Mouse (Mus musculus): Measurements from ENCODE around the gene Zg16.
A peak's percentile ranks its signal among the peaks of the same experiment; 100 is the strongest.
"Not testable (repeated sequence)": the region's sequence is repeated elsewhere in the genome, so short reads cannot be mapped to it uniquely, and the experiment has no call there.

Zg16 gene

DNA sequence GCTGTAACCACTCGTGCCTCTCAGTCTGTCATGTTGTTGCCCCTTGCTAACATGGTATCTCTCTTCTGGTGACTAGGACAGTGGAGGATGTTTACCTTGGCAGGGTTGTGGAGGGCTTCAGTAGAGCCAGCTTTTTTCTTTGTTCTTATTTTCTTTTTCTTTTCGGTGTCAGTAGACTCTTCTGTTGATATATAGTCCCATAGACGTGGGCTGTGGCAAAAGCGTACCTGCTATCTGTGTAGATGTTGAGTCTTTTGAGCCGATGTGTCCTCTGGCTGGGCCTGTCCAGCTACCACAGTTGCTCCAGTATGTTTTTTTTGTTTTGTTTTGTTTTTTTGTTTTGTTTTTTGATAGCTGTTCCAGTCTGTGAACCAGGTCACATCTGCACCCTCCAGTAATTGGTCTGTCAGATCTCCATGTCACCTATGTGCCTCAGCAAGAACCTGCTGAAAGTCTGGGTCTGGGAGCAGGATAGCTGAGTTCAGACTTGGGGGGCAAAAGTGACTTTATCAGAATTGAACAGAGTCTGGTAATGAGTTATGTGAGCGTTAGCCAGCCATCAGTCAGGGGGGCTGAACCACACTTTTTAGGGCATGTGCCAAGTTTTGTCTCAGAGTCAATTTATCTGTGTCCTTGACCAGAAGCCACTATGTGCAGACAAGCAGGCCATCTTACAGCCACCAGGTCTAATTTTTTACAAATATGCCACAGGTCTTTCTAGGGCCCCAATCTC is at the start of gene Zg16:
Gene Zg16, minus strand, starts transcription at position 51 of the 733 bp plus-strand sequence.
- not testable (repeated sequence) for DNase-seq (ENCODE audit: low read depth, low spot score)

GRCm38 (mm10) chr7:127136181-127137071 is 49.3 kb upstream of the Zg16 start:
- DNase-seq (ENCODE audit: low read depth, low spot score): no peak

- DNase-seq (ENCODE audit: low read depth, low spot score): no peak
Measured at GRCm38 (mm10) chr7:127134821-127135447, 47.8 kb upstream of the Zg16 start.

GRCm38 (mm10) chr7:127133125-127133524 is 46.0 kb upstream of the Zg16 start:
- DNase-seq (ENCODE audit: low read depth, low spot score): no peak

GRCm38 (mm10) chr7:127129638-127130037 is 42.5 kb upstream of the Zg16 start:
- no peak for DNase-seq (ENCODE audit: low read depth, low spot score)

DNA sequence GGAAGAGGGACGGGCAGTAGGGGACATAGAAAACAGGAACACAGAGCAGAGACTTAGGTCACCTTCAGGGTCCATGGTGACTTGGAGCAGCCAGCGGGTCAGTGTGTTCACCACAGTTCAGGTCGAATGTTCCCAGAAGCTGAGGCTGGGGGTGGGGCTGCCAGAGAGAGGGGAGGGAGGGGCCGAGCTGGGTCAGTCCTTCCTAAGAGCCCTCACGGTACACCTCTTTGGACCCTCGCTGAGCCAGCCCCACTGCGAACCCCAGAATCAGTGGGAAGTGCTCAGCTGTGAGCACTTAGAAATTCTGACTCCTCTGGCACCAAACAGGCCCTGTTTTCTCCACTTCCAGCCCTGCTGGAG is 34.8 kb upstream of the Zg16 start, which contains the start of gene Qprt:
Gene Qprt, minus strand, starts transcription at position 316 of the 360 bp plus-strand sequence.
- DNase-seq (ENCODE audit: low read depth, low spot score): no peak

DNA sequence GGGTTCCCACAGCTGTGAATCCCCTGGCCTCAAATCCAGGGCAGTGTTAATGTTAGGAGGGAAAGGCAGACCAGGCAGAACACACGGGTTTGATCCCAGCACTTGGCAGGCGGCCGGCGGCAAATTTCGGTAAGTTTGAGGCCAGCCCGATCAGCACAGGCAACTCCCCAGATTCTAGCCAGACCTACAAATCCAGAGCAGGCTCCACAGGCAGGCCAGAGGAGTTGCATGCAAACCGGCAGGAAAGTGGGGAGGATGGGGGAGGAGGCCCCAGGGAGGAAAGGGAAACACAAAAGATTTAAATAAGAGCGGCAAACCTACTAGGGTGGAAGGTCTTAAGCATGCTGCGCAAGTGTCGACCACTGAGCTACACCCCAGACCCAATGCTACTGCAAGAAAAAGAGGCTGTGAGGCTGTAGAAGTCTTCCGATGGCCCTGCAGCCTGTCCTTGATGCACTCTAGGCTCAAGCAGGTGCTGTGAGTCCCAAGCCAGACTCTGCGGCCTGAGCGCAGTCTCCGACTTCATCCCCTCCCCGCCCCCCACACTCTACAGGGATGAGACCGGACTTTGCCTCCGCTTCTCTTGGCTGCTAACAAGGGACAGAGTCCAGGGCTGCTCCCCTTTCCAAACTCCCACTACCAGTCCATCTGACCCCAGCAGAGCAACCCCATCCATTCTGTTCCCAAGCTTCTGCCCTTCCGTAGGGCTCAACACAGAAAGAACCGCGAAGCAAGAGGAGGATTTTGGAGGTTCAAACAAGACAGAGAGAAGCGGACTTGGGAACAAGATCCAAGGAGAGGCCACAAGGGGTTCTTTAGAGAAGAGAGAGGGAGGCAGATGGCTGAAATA is 34.2 kb upstream of the Zg16 start:
- no peak for DNase-seq (ENCODE audit: low read depth, low spot score)

DNA sequence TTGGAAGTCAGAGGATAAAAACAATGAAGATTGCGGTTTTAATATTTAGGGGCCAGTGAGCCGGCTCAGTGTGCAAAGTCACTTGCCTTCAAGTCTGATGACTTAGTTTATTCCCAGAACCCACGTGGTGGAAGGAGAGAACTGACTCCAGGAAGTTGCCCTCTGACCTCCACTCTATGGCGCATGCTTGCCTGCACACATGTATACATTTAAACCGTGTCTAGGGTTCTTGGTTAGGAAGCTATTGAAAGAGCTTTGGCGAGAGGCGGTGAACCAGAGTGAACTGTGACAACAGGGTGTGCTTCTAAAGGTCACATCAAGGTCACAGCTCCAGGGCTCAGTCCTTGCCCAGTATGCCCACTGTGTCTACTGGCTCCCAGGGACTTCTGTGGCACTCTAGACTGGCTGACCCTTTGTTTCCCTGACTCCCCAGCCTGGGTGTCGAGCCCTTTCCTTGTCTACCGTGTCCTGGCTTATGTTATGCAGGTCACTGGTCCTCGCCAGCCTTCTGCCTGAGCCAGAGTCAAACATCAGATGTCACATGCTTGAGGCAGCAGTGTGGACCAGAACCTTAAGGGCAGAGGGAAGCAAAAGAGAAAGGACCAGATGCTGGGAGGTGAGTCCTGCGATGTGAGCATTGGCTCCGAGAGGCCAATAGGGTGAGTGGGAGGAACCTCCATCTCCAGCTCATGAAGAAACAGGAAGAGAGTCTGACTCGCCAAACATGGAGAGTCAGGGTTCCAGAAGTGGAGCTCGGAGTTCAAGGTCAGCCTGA is 31.7 kb upstream of the Zg16 start:
- DNase-seq (ENCODE audit: low read depth, low spot score): no peak

DNA sequence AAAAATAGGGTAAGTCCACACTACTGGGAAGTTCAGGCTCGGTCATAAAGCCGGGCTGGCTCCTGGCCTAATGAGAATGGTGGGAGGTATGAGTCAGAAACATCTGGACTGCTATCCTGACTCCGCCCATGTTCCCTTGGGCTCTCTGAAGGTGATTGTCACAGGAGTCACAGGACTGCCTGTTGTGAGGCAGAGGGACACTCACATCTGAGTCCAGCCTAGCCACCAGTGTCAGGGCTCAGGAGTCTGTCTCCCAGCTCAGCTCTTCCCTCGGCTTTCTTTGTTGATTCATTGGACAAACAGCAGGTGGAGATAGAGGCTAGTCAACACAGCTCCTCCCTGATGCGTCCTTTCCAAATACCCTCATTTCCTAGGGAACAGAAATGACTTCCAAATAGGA is 30.8 kb upstream of the Zg16 start:
- no peak for DNase-seq (ENCODE audit: low read depth, low spot score)

- no peak for DNase-seq (ENCODE audit: low read depth, low spot score)
Measured at GRCm38 (mm10) chr7:127116331-127116935, 29.3 kb upstream of the Zg16 start.

DNA sequence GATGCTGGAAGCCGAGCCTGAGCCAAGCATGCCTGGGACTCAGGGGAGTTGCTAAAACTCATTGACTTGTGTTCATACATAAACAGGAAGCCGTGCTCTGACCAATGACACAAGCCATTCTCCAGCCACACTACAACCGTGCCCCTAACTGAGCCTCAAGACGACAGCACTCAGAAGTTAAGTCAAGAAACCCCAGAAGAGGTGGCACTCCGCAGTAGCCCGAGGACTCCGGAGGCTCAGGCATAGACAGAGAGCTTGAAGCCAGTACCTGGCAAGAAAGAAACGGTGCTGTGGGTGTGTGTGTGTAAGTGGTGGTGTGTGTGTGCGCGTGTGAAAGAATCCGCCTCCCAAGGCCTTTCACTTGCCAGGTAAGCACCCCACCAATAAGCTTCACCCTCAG is 27.8 kb upstream of the Zg16 start:
- no peak for DNase-seq (ENCODE audit: low read depth, low spot score)

DNA sequence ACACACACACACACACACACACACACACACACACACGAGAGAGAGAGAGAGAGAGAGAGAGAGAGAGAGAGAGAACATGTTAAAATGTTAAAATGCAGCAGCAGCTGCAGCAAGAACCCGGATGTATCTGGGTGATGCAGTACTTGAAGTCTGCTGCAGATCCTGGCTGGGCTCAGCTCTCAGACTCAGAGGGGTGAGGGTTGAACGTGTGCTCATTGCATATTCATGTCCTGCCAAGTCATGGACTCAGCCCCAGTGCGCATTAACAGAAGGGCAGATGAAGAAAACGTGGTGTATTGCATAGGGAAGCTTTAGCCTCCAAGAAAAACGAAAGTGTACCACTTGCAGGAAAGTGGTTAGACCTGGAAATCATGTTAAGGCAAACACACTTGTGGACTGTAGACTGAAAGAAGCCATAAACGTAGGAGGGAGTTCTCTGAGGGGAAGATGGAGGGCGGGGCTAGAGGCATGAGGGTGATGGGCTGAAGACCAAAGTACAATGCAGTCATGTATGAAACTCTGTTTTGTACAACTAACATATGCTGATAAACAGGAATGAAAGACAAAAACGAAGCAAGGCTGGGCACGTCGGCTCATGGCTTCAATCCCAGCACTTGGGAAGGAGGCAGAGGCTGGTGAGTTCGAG is 26.6 kb upstream of the Zg16 start:
- DNase-seq (ENCODE audit: low read depth, low spot score): no peak

- no peak for DNase-seq (ENCODE audit: low read depth, low spot score)
Measured at GRCm38 (mm10) chr7:127112921-127113597, 25.9 kb upstream of the Zg16 start.

- no peak for DNase-seq (ENCODE audit: low read depth, low spot score)
Measured at GRCm38 (mm10) chr7:127112251-127112841, 25.2 kb upstream of the Zg16 start.

DNA sequence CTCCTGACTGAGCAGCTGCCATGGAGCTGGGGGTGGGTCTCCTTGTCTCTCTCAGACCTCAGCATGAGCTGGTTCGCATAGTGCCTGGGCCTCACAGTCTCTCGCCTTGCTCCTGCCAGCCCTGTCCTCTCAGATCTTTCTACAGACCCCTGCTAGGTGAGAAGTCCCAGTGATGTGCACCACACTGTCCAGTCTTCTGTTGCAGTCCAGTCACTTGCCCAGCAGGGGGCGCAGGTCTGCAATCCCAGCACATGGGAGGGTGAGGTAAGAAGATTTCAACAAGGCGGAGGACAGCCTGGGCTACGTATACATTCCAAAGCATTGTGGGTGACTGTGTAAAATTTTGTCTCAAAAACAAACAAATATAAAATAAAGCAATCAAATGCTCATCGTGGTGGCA is 24.3 kb upstream of the Zg16 start:
- DNase-seq (ENCODE audit: low read depth, low spot score): no peak

- DNase-seq (ENCODE audit: low read depth, low spot score): peak; percentile 78
Measured at GRCm38 (mm10) chr7:127110239-127111007, 23.3 kb upstream of the Zg16 start.

- no peak for DNase-seq (ENCODE audit: low read depth, low spot score)
Measured at GRCm38 (mm10) chr7:127105551-127105950, 18.4 kb upstream of the Zg16 start.

All from retina, postnatal 7 days (tissue).